Mouse (Mus musculus) erythroblast, embryonic 14.5 days (primary cell): ENCODE data around the gene Usp49.

Experiments used
- GATA1 ChIP-seq: IDR thresholded peaks from 2 replicates; pipeline ENCODE4 v1.6.1; 2012; ENCODE audit warnings: low read length, inconsistent platforms, mixed read lengths
- TAL1 ChIP-seq: IDR thresholded peaks from 3 replicates; pipeline ENCODE4 v1.6.1; 2012; ENCODE audit warnings: low read length, inconsistent platforms, mixed read lengths

GRCm38 (mm10) chr17:47591073-47591472 is 39.4 kb upstream of the Usp49 start:
- TF ChIP-seq GATA1 (no peak), TAL1 (no peak)
